Mouse (Mus musculus): ENCODE results near the gene Hspa4. TPM values are rescaled to one million over a fixed set of nuclear protein-coding genes. Genes with fewer than 3 reads are reported as not detected.

Hspa4 gene
- polyA plus RNA-seq, 1 experiment from 2014 or later, result 95.9 TPM

DNA sequence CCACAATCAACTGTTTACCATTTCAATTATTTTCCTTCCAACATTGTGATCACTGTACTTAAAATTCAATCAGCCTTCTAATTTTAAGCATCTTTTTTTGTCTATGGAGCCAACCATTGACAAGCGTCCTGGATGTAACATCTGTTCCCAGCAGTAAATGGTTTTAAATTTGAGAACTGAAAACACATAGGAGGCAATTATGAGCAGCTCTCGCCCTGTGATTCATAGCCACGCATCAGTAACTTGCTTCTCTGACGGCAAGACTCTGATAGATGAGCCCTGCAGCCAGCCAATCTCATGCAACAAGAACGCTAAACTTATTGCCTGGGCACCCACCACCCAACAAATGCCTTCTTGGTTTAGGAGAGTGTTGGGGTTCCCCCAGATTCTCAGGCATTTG lies 68.4 kb downstream of the Hspa4 start:
- H3K27me3 ChIP-seq, result no peaks in the 10 kb centered on the region
- no peak overlapping the region for H3K4me2 ChIP-seq
- H3K9me3 ChIP-seq, result no peaks in the 10 kb centered on the region
- no peak overlapping the region for H3K4me3 ChIP-seq (replicated peaks)
- WGBS, result 78% methylated on average over 5 of the region's 5 CpGs
- no peak overlapping the region for H3K9ac ChIP-seq
- no peak overlapping the region for H3K27ac ChIP-seq
- H3K36me3 ChIP-seq (replicated peaks), result no peaks in the 10 kb centered on the region
- no peak for ATAC-seq (ENCODE audit: low FRiP score)
- H3K4me1 ChIP-seq, result no peaks in the 10 kb centered on the region

GRCm38 (mm10) chr11:53229011-53229410 lies 71.2 kb downstream of the Hspa4 start:
- no peaks in the 10 kb centered on the region for H3K4me1 ChIP-seq
- no peak overlapping the region for H3K4me3 ChIP-seq (replicated peaks)
- no peaks in the 10 kb centered on the region for H3K9me3 ChIP-seq

DNA sequence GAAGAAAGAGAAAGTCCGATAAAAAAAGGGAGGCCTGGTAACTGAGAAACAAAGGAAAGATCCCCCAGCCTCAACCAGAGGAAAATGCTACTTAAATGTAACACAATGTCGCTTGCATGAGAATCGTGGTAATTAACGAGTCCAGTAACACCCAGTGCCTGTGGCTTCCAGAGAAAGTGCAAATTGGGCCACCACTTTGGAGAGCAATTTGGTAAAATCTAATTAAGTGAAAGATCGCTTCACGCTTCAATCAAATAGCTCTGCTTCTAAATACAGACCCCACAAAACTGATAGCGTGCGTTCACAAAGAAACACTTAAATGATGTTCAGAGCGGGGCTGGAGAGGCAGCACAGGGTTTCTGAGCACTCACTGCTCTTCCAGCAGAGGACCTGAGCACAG lies 89.4 kb downstream of the Hspa4 start:
- no peaks in the 10 kb centered on the region for H3K9me3 ChIP-seq
- ATAC-seq (ENCODE audit: low FRiP score), result no peak
- H3K4me2 ChIP-seq, result no peak overlapping the region
- H3K27me3 ChIP-seq, result no peaks in the 10 kb centered on the region
- H3K27ac ChIP-seq, result no peak overlapping the region
- H3K4me1 ChIP-seq, result no peaks in the 10 kb centered on the region
- 33% methylated on average over 9 of the region's 9 CpGs for WGBS
- no peaks in the 10 kb centered on the region for H3K36me3 ChIP-seq (replicated peaks)
- no peak overlapping the region for H3K9ac ChIP-seq
- no peak overlapping the region for H3K4me3 ChIP-seq (replicated peaks)

More at GRCm38 (mm10) chr11:53229011-53229410, 71.2 kb downstream of the Hspa4 start:
- no peak overlapping the region for H3K4me2 ChIP-seq
- no peaks in the 10 kb centered on the region for H3K36me3 ChIP-seq (replicated peaks)
- no peak overlapping the region for H3K27ac ChIP-seq
- H3K9ac ChIP-seq, result no peak overlapping the region
- ATAC-seq (ENCODE audit: low FRiP score), result no peak
- WGBS, result 87% methylated on average over 3 of the region's 3 CpGs
- H3K27me3 ChIP-seq, result no peaks in the 10 kb centered on the region

Other genes starting within 250 kb of the Hspa4 start
- gene Zcchc10, start 24.2 kb upstream of the Hspa4 start, polyA plus RNA-seq (2016; fragmentation: Nextera tagmentation; extraction: Ambion mirVana), result 17.3 and 17.4 TPM in 2 replicates
- gene Aff4, start 50.4 kb upstream of the Hspa4 start, polyA plus RNA-seq (2016; fragmentation: Nextera tagmentation; extraction: Ambion mirVana), result 66.9 and 77.6 TPM in 2 replicates
- gene Leap2, start 122.7 kb upstream of the Hspa4 start, polyA plus RNA-seq (2016; fragmentation: Nextera tagmentation; extraction: Ambion mirVana), result 0.70 TPM in 1 of 2 replicates, not detected in the other
- 538 and 578 TPM in 2 replicates for gene Uqcrq, start 130.4 kb upstream of the Hspa4 start, polyA plus RNA-seq (2016; fragmentation: Nextera tagmentation; extraction: Ambion mirVana)
- gene Gdf9, start 130.6 kb upstream of the Hspa4 start, polyA plus RNA-seq (2016; fragmentation: Nextera tagmentation; extraction: Ambion mirVana), result 2.0 and 2.8 TPM in 2 replicates
- gene Gm10447, start 156.7 kb upstream of the Hspa4 start, polyA plus RNA-seq (2016; fragmentation: Nextera tagmentation; extraction: Ambion mirVana), result 0.13 and 0.14 TPM in 2 replicates
- gene Shroom1, start 156.7 kb upstream of the Hspa4 start, polyA plus RNA-seq (2016; fragmentation: Nextera tagmentation; extraction: Ambion mirVana), result 1.8 and 2.0 TPM in 2 replicates
- not detected in 2 replicates for gene Gm9837, start 170.0 kb upstream of the Hspa4 start, polyA plus RNA-seq (2016; fragmentation: Nextera tagmentation; extraction: Ambion mirVana)
- 0.29 TPM in 1 of 2 replicates, not detected in the other for gene Gm9945, start 179.7 kb upstream of the Hspa4 start, polyA plus RNA-seq (2016; fragmentation: Nextera tagmentation; extraction: Ambion mirVana)
- gene Sowaha, start 179.8 kb upstream of the Hspa4 start, polyA plus RNA-seq (2016; fragmentation: Nextera tagmentation; extraction: Ambion mirVana), result 1.1 and 1.6 TPM in 2 replicates
- 22.5 and 23.7 TPM in 2 replicates for gene Sept8, start 218.8 kb upstream of the Hspa4 start, polyA plus RNA-seq (2016; fragmentation: Nextera tagmentation; extraction: Ambion mirVana)